ENCODE assay signal across 11 mouse cellular contexts in genomic region chr11:98339679-98340287, GRCm38 (mm10). TPM values are rescaled to one million over a fixed set of nuclear protein-coding genes. Genes with fewer than 3 reads are reported as not detected.
DNase-seq lines count a peak whose midpoint lies in the region; ATAC-seq and TF ChIP-seq lines count a peak whose summit lies in the region.
"Had no signal": no experiment of that assay in that cellular context is flagged by ENCODE, and none has a peak within 500 bp of the region (broad histone marks: within the 10 kb centered on the region; RNA-seq: fewer than 3 reads in every experiment).

No protein-coding gene starts in this region.

- H3K4me2 ChIP-seq in limb, embryonic 14.5 days (replicated peaks; ENCODE audit: low read depth, low read length, severe bottlenecking) = peak overlapping the region; percentile 95
- H3K4me2 ChIP-seq in stomach, postnatal 0 days (replicated peaks; ENCODE audit: low read depth) = peak overlapping the region; percentile 96; the same call in 1 of the 2 replicates

- peak overlapping the region; percentile 45; the same call in 1 of the 2 replicates for H3K9ac ChIP-seq in limb, embryonic 14.5 days (ENCODE audit: low read depth, low read length, severe bottlenecking)
- no peak overlapping the region for H3K9ac ChIP-seq in stomach, postnatal 0 days (ENCODE audit: low read length)

- peaks cover 20% of the 10 kb centered on the region for H3K4me1 ChIP-seq in limb, embryonic 14.5 days (ENCODE audit: control insufficient read depth, insufficient read depth, low read length)
- H3K4me1 ChIP-seq in stomach, postnatal 0 days (replicated peaks; ENCODE audit: control insufficient read depth, insufficient read depth) = peaks cover 3% of the 10 kb centered on the region

- intact Hi-C loops in gastrocnemius, adult 2 months (cut with DNase I) = loop anchor here (5.0 to 10.0 kb wide), 2 partner anchors 118 to 255 kb away; partner anchors contain the start of gene Lrrc3c
- intact Hi-C loops in gastrocnemius, postnatal 14 days (cut with DNase I; ENCODE audit: low total_unique reads) = loop anchor here (5.0 kb wide), 2 partner anchors 98 to 118 kb away; partner anchors contain the start of gene Mien1

- ATAC-seq in limb, embryonic 14.5 days (ENCODE audit: low FRiP score, low read depth) = no peak
- no peak for ATAC-seq in stomach, postnatal 0 days (ENCODE audit: low FRiP score, low TSS enrichment)

- H3K4me3 ChIP-seq in gastrocnemius, adult 2 months = peak overlapping the region; percentile 78
- peak overlapping the region; percentile 50 for H3K4me3 ChIP-seq in limb, embryonic 14.5 days (replicated peaks; ENCODE audit: low read length)
- H3K4me3 ChIP-seq in stomach, postnatal 0 days (ENCODE audit: low read depth, low read length) = peak overlapping the region; percentile 49; the same call in 1 of the 2 replicates

- WGBS in limb, embryonic 14.5 days = 10% methylated on average over 11 of the region's 11 CpGs
- 18% methylated on average over 11 of the region's 11 CpGs for WGBS in stomach, postnatal 0 days

- peaks cover 68% of the 10 kb centered on the region for H3K27me3 ChIP-seq in limb, embryonic 14.5 days (ENCODE audit: control insufficient read depth, insufficient read depth, low read length)
- peaks cover 15% of the 10 kb centered on the region; the same call in 1 of the 2 replicates for H3K27me3 ChIP-seq in stomach, postnatal 0 days (ENCODE audit: control insufficient read depth, insufficient read depth, low read length)

- no peak for TF ChIP-seq POLR2A in limb, embryonic 14.5 days (IDR thresholded peaks at IDR 0.05; ENCODE audit: borderline replicate concordance, extremely low read depth, insufficient read depth, insufficient read length)

- no peak for DNase-seq in gastrocnemius, adult 2 months
- DNase-seq in gastrocnemius, postnatal 14 days = no peak
- DNase-seq in retina, postnatal 1 day = peak; percentile 52
- no peak for DNase-seq in retina, embryonic 14.5 days (ENCODE audit: low spot score)
- DNase-seq in limb, embryonic 14.5 days (ENCODE audit: low spot score) = no peak
- no peak for DNase-seq in stomach, postnatal 0 days (ENCODE audit: low spot score)
- no peak for DNase-seq in gastrocnemius, adult 18-20 months (ENCODE audit: low spot score)
- DNase-seq in gastrocnemius, postnatal 4 days (ENCODE audit: low spot score in 2 of 2) = no peak

- TF ChIP-seq EP300 in stomach, postnatal 0 days (optimal IDR thresholded peaks at IDR 0.05) = no peak

- no peaks in the 10 kb centered on the region for H3K36me3 ChIP-seq in limb, embryonic 14.5 days (ENCODE audit: control insufficient read depth, insufficient read depth, low read length)
- no peaks in the 10 kb centered on the region for H3K36me3 ChIP-seq in stomach, postnatal 0 days (ENCODE audit: control insufficient read depth, insufficient read depth, low read length)

- no peaks in the 10 kb centered on the region for H3K9me3 ChIP-seq in limb, embryonic 14.5 days (ENCODE audit: control insufficient read depth, low read length)
- no peaks in the 10 kb centered on the region for H3K9me3 ChIP-seq in stomach, postnatal 0 days (ENCODE audit: control insufficient read depth, low read length)

- H3K27ac ChIP-seq in gastrocnemius, adult 2 months = no peak overlapping the region
- H3K27ac ChIP-seq in limb, embryonic 14.5 days (replicated peaks; ENCODE audit: low read depth, low read length) = no peak overlapping the region
- H3K27ac ChIP-seq in stomach, postnatal 0 days (replicated peaks) = no peak overlapping the region
- H3K27ac ChIP-seq: macrophage had no signal

- TF ChIP-seq CTCF in gastrocnemius, adult 2 months (IDR thresholded peaks at IDR 0.05) = no peak
- TF ChIP-seq CTCF in stomach, postnatal 0 days (IDR thresholded peaks at IDR 0.05; ENCODE audit: low read depth) = no peak

RNA-seq across cellular contexts. Expression of gene Ppp1r1b, which starts 8.4 kb away (rescaled TPM):
- total RNA-seq in gastrocnemius, adult 2 months (2021) = not detected
- total RNA-seq in gastrocnemius, postnatal 14 days (2021) = under 1 TPM; 0.20 to 0.29 TPM
- 3.5 and 3.6 TPM in 2 replicates for polyA plus RNA-seq in limb, embryonic 14.5 days (2012; rRNA removed)
- 2.9 and 3.6 TPM in 2 replicates for polyA plus RNA-seq in limb, embryonic 14.5 days (2014; fragmentation: Nextera tagmentation; extraction: Ambion mirVana)
- polyA plus RNA-seq in stomach, postnatal 0 days (2015; fragmentation: Nextera tagmentation; extraction: Ambion mirVana) = 6.9 and 7.0 TPM in 2 replicates
- under 1 TPM; 0.18 to 0.31 TPM for total RNA-seq in gastrocnemius, adult 18-20 months (2021)
- total RNA-seq in gastrocnemius, postnatal 4 days (2021) = under 1 TPM; 0.52 to 0.70 TPM
- polyA plus RNA-seq: macrophage had no signal

RNA-seq across cellular contexts. Expression of gene Neurod2, which starts 10.3 kb away (rescaled TPM):
- not detected for total RNA-seq in gastrocnemius, adult 2 months (2021)
- not detected for total RNA-seq in gastrocnemius, postnatal 14 days (2021)
- 0.14 and 0.52 TPM in 2 replicates for polyA plus RNA-seq in limb, embryonic 14.5 days (2012; rRNA removed)
- not detected in 2 replicates for polyA plus RNA-seq in limb, embryonic 14.5 days (2014; fragmentation: Nextera tagmentation; extraction: Ambion mirVana)
- 0.02 and 0.08 TPM in 2 replicates for polyA plus RNA-seq in stomach, postnatal 0 days (2015; fragmentation: Nextera tagmentation; extraction: Ambion mirVana)
- total RNA-seq in gastrocnemius, adult 18-20 months (2021) = not detected
- total RNA-seq in gastrocnemius, postnatal 4 days (2021) = not detected
- polyA plus RNA-seq: C2C12; macrophage; testis, adult 2 months had no signal

RNA-seq across cellular contexts. Expression of gene Stard3, which starts 18.4 kb away (rescaled TPM):
- 10 to 100 TPM; 11.8 to 12.1 TPM for total RNA-seq in gastrocnemius, adult 2 months (2021)
- 1 to 10 TPM; 7.3 to 9.4 TPM for total RNA-seq in gastrocnemius, postnatal 14 days (2021)
- 78.2 and 116 TPM in 2 replicates for polyA plus RNA-seq in limb, embryonic 14.5 days (2012; rRNA removed)
- polyA plus RNA-seq in limb, embryonic 14.5 days (2014; fragmentation: Nextera tagmentation; extraction: Ambion mirVana) = 36.9 and 42.6 TPM in 2 replicates
- polyA plus RNA-seq in stomach, postnatal 0 days (2015; fragmentation: Nextera tagmentation; extraction: Ambion mirVana) = 24.9 TPM in 2 replicates
- 10 to 100 TPM; 11.1 to 13.6 TPM for total RNA-seq in gastrocnemius, adult 18-20 months (2021)
- 10 to 100 TPM; 14.1 to 16.9 TPM for total RNA-seq in gastrocnemius, postnatal 4 days (2021)

RNA-seq across cellular contexts. Expression of gene Tcap, which starts 43.8 kb away (rescaled TPM):
- 1,000 to 10,000 TPM; 3,050 to 3,067 TPM for total RNA-seq in gastrocnemius, adult 2 months (2021)
- total RNA-seq in gastrocnemius, postnatal 14 days (2021) = 1,000 to 10,000 TPM in 1 of 2 experiments, 100 to 1,000 TPM in 1; 673 to 1,120 TPM
- 12.3 and 13.2 TPM in 2 replicates for polyA plus RNA-seq in limb, embryonic 14.5 days (2012; rRNA removed)
- polyA plus RNA-seq in limb, embryonic 14.5 days (2014; fragmentation: Nextera tagmentation; extraction: Ambion mirVana) = 10.9 and 18.1 TPM in 2 replicates
- 0.13 and 0.38 TPM in 2 replicates for polyA plus RNA-seq in stomach, postnatal 0 days (2015; fragmentation: Nextera tagmentation; extraction: Ambion mirVana)
- total RNA-seq in gastrocnemius, adult 18-20 months (2021) = 1,000 to 10,000 TPM; 3,864 to 4,194 TPM
- 100 to 1,000 TPM; 447 to 769 TPM for total RNA-seq in gastrocnemius, postnatal 4 days (2021)
- polyA plus RNA-seq: testis, adult 2 months had no signal

RNA-seq across cellular contexts. Expression of gene Pnmt, which starts 46.5 kb away (rescaled TPM):
- total RNA-seq in gastrocnemius, adult 2 months (2021) = 1 to 10 TPM; 1.8 to 5.9 TPM
- under 1 TPM; 0.39 to 0.53 TPM for total RNA-seq in gastrocnemius, postnatal 14 days (2021)
- 1.4 and 2.2 TPM in 2 replicates for polyA plus RNA-seq in limb, embryonic 14.5 days (2012; rRNA removed)
- 0.51 and 1.3 TPM in 2 replicates for polyA plus RNA-seq in limb, embryonic 14.5 days (2014; fragmentation: Nextera tagmentation; extraction: Ambion mirVana)
- polyA plus RNA-seq in stomach, postnatal 0 days (2015; fragmentation: Nextera tagmentation; extraction: Ambion mirVana) = not detected in 2 replicates
- 1 to 10 TPM; 1.2 to 8.2 TPM for total RNA-seq in gastrocnemius, adult 18-20 months (2021)
- total RNA-seq in gastrocnemius, postnatal 4 days (2021) = under 1 TPM in 1 of 2 experiments, not detected in 1; 0.71 TPM
- polyA plus RNA-seq: macrophage had no signal
